Mouse (Mus musculus): Measurements from ENCODE around the gene Shank2. TPM values are rescaled to one million over a fixed set of nuclear protein-coding genes. Genes with fewer than 3 reads are reported as not detected.

Shank2 gene
- polyA plus RNA-seq, 1 experiment from 2014 or later = 0.27 TPM

GRCm38 (mm10) chr7:143986281-143986680 lies 15.4 kb upstream of the Shank2 start:
- no peak for ATAC-seq (ENCODE audit: insufficient number of reproducible peaks, low FRiP score)
- WGBS = 86% methylated on average over 2 of the region's 2 CpGs
- H3K4me1 ChIP-seq (replicated peaks) = no peaks in the 10 kb centered on the region

GRCm38 (mm10) chr7:143991160-143991559 lies 10.6 kb upstream of the Shank2 start:
- Histone ChIP-seq H3K27me3 (replicated peaks) (no peaks in the 10 kb centered on the region; the same call in 1 of the 2 replicates), H3K9ac (no peak overlapping the region), H3K4me3 (no peak overlapping the region), H3K4me2 (no peak overlapping the region), H3K4me1 (replicated peaks) (no peaks in the 10 kb centered on the region), H3K9me3 (replicated peaks) (no peaks in the 10 kb centered on the region), H3K27ac (ENCODE audit: poor library complexity, severe bottlenecking) (no peak overlapping the region), H3K36me3 (no peaks in the 10 kb centered on the region)
- no peak for ATAC-seq (ENCODE audit: insufficient number of reproducible peaks, low FRiP score)

More at GRCm38 (mm10) chr7:143986281-143986680, 15.4 kb upstream of the Shank2 start:
- no peak overlapping the region for H3K9ac ChIP-seq
- H3K4me3 ChIP-seq = no peak overlapping the region
- H3K4me2 ChIP-seq = no peak overlapping the region
- no peak overlapping the region for H3K27ac ChIP-seq (ENCODE audit: poor library complexity, severe bottlenecking)
- peaks cover 22% of the 10 kb centered on the region for H3K27me3 ChIP-seq (replicated peaks)
- 0 out of 2 replicates have a peak, but pooled peaks cover 6% of the 10 kb centered on the region for H3K9me3 ChIP-seq (replicated peaks)
- no peaks in the 10 kb centered on the region for H3K36me3 ChIP-seq

- no peak for ATAC-seq (ENCODE audit: insufficient number of reproducible peaks, low FRiP score)
- no peak overlapping the region for H3K4me2 ChIP-seq
- no peak overlapping the region for H3K27ac ChIP-seq (ENCODE audit: poor library complexity, severe bottlenecking)
- H3K9ac ChIP-seq = no peak overlapping the region
- H3K9me3 ChIP-seq (replicated peaks) = peaks cover 6% of the 10 kb centered on the region
- no peak overlapping the region for H3K4me3 ChIP-seq
- H3K4me1 ChIP-seq (replicated peaks) = no peaks in the 10 kb centered on the region
- H3K36me3 ChIP-seq = no peaks in the 10 kb centered on the region
- H3K27me3 ChIP-seq (replicated peaks) = no peaks in the 10 kb centered on the region
- 77% methylated on average over 3 of the region's 3 CpGs for WGBS
Measured at GRCm38 (mm10) chr7:143999073-143999472, 2.7 kb upstream of the Shank2 start.

- H3K9ac ChIP-seq = no peak overlapping the region
- WGBS = 81% methylated on average over 3 of the region's 3 CpGs
- H3K27me3 ChIP-seq (replicated peaks) = peaks cover 11% of the 10 kb centered on the region; the same call in 1 of the 2 replicates
- H3K36me3 ChIP-seq = no peaks in the 10 kb centered on the region
- H3K4me3 ChIP-seq = no peak overlapping the region
- H3K9me3 ChIP-seq (replicated peaks) = no peaks in the 10 kb centered on the region
- ATAC-seq (ENCODE audit: insufficient number of reproducible peaks, low FRiP score) = no peak
- no peaks in the 10 kb centered on the region for H3K4me1 ChIP-seq (replicated peaks)
- no peak overlapping the region for H3K27ac ChIP-seq (ENCODE audit: poor library complexity, severe bottlenecking)
- H3K4me2 ChIP-seq = no peak overlapping the region
Measured at GRCm38 (mm10) chr7:144003471-144003870, 1.7 kb downstream of the Shank2 start.

- no peak overlapping the region for H3K9ac ChIP-seq
- H3K4me2 ChIP-seq = no peak overlapping the region
- H3K4me3 ChIP-seq = no peak overlapping the region
- peaks cover 11% of the 10 kb centered on the region; the same call in 1 of the 2 replicates for H3K27me3 ChIP-seq (replicated peaks)
- H3K9me3 ChIP-seq (replicated peaks) = no peaks in the 10 kb centered on the region
- no peaks in the 10 kb centered on the region for H3K4me1 ChIP-seq (replicated peaks)
- WGBS = 74% methylated on average over 4 of the region's 4 CpGs
- H3K27ac ChIP-seq (ENCODE audit: poor library complexity, severe bottlenecking) = no peak overlapping the region
- no peaks in the 10 kb centered on the region for H3K36me3 ChIP-seq
- ATAC-seq (ENCODE audit: insufficient number of reproducible peaks, low FRiP score) = no peak
Measured at GRCm38 (mm10) chr7:144008079-144008478, 6.4 kb downstream of the Shank2 start.

GRCm38 (mm10) chr7:144008985-144009384 lies 7.3 kb downstream of the Shank2 start:
- Histone ChIP-seq H3K36me3 (no peaks in the 10 kb centered on the region), H3K4me2 (no peak overlapping the region), H3K9ac (no peak overlapping the region), H3K4me1 (replicated peaks) (no peaks in the 10 kb centered on the region), H3K9me3 (replicated peaks) (no peaks in the 10 kb centered on the region), H3K4me3 (no peak overlapping the region), H3K27ac (ENCODE audit: poor library complexity, severe bottlenecking) (no peak overlapping the region), H3K27me3 (replicated peaks) (peaks cover 11% of the 10 kb centered on the region; the same call in 1 of the 2 replicates)
- no peak for ATAC-seq (ENCODE audit: insufficient number of reproducible peaks, low FRiP score)
- 81% methylated on average over 4 of the region's 4 CpGs for WGBS

- H3K4me2 ChIP-seq = no peak overlapping the region
- 67% methylated on average over 2 of the region's 2 CpGs for WGBS
- ATAC-seq (ENCODE audit: insufficient number of reproducible peaks, low FRiP score) = no peak
Measured at GRCm38 (mm10) chr7:144014485-144014884, 12.8 kb downstream of the Shank2 start.

GRCm38 (mm10) chr7:144021801-144022200 lies 20.1 kb downstream of the Shank2 start:
- Histone ChIP-seq H3K4me1 (replicated peaks) (no peaks in the 10 kb centered on the region), H3K4me3 (no peak overlapping the region), H3K4me2 (no peak overlapping the region), H3K27me3 (replicated peaks) (0 out of 2 replicates have a peak, but pooled peaks cover 3% of the 10 kb centered on the region), H3K9ac (no peak overlapping the region), H3K9me3 (replicated peaks) (peaks cover 5% of the 10 kb centered on the region; the same call in 1 of the 2 replicates), H3K27ac (ENCODE audit: poor library complexity, severe bottlenecking) (no peak overlapping the region), H3K36me3 (no peaks in the 10 kb centered on the region)
- ATAC-seq (ENCODE audit: insufficient number of reproducible peaks, low FRiP score) = no peak
- 82% methylated on average over 3 of the region's 3 CpGs for WGBS

More at GRCm38 (mm10) chr7:144014485-144014884, 12.8 kb downstream of the Shank2 start:
- H3K36me3 ChIP-seq = no peaks in the 10 kb centered on the region
- H3K27me3 ChIP-seq (replicated peaks) = 0 out of 2 replicates have a peak, but pooled peaks cover 3% of the 10 kb centered on the region
- H3K9ac ChIP-seq = no peak overlapping the region
- no peaks in the 10 kb centered on the region for H3K9me3 ChIP-seq (replicated peaks)
- no peak overlapping the region for H3K4me3 ChIP-seq
- H3K27ac ChIP-seq (ENCODE audit: poor library complexity, severe bottlenecking) = no peak overlapping the region
- H3K4me1 ChIP-seq (replicated peaks) = no peaks in the 10 kb centered on the region

- H3K4me1 ChIP-seq (replicated peaks) = no peaks in the 10 kb centered on the region
- no peak overlapping the region for H3K27ac ChIP-seq (ENCODE audit: poor library complexity, severe bottlenecking)
- H3K9ac ChIP-seq = no peak overlapping the region
- H3K4me2 ChIP-seq = no peak overlapping the region
- H3K4me3 ChIP-seq = no peak overlapping the region
- peaks cover 5% of the 10 kb centered on the region; the same call in 1 of the 2 replicates for H3K9me3 ChIP-seq (replicated peaks)
- no peak for ATAC-seq (ENCODE audit: insufficient number of reproducible peaks, low FRiP score)
- 45% methylated on average over 5 of the region's 5 CpGs for WGBS
- H3K27me3 ChIP-seq (replicated peaks) = 0 out of 2 replicates have a peak, but pooled peaks cover 3% of the 10 kb centered on the region
- H3K36me3 ChIP-seq = no peaks in the 10 kb centered on the region
Measured at GRCm38 (mm10) chr7:144022682-144023081, 21.0 kb downstream of the Shank2 start.

GRCm38 (mm10) chr7:144023561-144023960 lies 21.8 kb downstream of the Shank2 start:
- no peak overlapping the region for H3K4me3 ChIP-seq
- H3K9ac ChIP-seq = no peak overlapping the region
- H3K36me3 ChIP-seq = no peaks in the 10 kb centered on the region
- H3K27me3 ChIP-seq (replicated peaks) = 0 out of 2 replicates have a peak, but pooled peaks cover 1% of the 10 kb centered on the region
- WGBS = 72% methylated on average over 4 of the region's 4 CpGs
- H3K9me3 ChIP-seq (replicated peaks) = peaks cover 5% of the 10 kb centered on the region; the same call in 1 of the 2 replicates
- no peaks in the 10 kb centered on the region for H3K4me1 ChIP-seq (replicated peaks)
- no peak overlapping the region for H3K4me2 ChIP-seq
- no peak overlapping the region for H3K27ac ChIP-seq (ENCODE audit: poor library complexity, severe bottlenecking)
- ATAC-seq (ENCODE audit: insufficient number of reproducible peaks, low FRiP score) = no peak

GRCm38 (mm10) chr7:144026024-144026752 lies 24.5 kb downstream of the Shank2 start:
- H3K9me3 ChIP-seq (replicated peaks) = peaks cover 5% of the 10 kb centered on the region; the same call in 1 of the 2 replicates
- ATAC-seq (ENCODE audit: insufficient number of reproducible peaks, low FRiP score) = no peak
- H3K27ac ChIP-seq (ENCODE audit: poor library complexity, severe bottlenecking) = no peak overlapping the region
- no peaks in the 10 kb centered on the region for H3K4me1 ChIP-seq (replicated peaks)
- no peak overlapping the region for H3K4me3 ChIP-seq
- no peaks in the 10 kb centered on the region for H3K27me3 ChIP-seq (replicated peaks)
- H3K36me3 ChIP-seq = no peaks in the 10 kb centered on the region
- WGBS = 78% methylated on average over 12 of the region's 12 CpGs
- H3K9ac ChIP-seq = no peak overlapping the region
- H3K4me2 ChIP-seq = no peak overlapping the region
